Mouse (Mus musculus) cerebellum, postnatal 36 days (tissue): ENCODE data around the gene Cx3cr1.

Source experiments
- DNase-seq, 2 experiments: peaks; one replicate each; pipeline ENCODE4 v3.0.0; 2021 to 2022; ENCODE audit warnings: mixed read lengths in 2 of 2

The Cx3cr1 gene

GRCm38 (mm10) chr9:120081967-120082366 lies 12.3 kb upstream of the Cx3cr1 start:
- no peak for DNase-seq

DNA sequence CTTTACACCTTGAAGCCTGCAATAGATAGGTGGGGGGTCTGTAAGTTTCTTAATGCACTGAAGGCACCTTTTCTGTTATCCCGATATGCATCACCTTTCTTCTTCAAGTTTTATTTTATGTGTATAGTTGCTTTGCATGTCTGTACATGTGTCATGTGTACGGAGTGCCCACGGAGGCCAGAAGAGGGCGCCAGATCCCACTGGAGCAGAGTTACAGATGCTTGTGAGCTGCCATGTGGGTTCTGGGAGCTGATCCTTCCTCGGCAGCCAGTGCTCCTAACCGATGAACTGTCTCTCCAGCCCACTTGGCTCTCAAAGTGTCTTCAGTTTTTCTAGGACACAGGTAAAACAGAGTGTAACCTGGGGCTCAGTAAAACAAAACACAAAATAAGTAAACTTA lies 11.6 kb upstream of the Cx3cr1 start:
- DNase-seq: no peak

- DNase-seq: no peak
Observed at GRCm38 (mm10) chr9:120080546-120081108, 10.9 kb upstream of the Cx3cr1 start.

DNA sequence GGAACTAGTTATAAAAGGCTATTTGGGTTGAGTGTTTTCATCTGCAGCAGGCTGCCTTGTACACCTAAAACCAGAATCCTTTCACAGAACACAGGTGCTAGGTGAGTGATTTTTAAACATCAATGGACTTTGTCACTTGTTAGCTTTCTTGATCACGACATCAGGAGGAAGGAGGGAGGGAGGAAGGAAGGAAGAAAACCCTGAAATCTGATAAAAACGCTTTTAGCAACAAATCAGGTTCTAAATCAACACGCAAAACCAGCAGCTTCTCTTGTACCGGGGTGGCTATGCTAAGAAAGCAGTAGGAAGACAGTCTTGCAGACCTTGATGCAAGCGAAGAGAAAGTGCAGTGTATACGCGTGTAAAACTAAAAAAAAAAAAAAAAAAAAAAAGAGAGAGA lies 10.2 kb upstream of the Cx3cr1 start:
- DNase-seq: no peak

DNA sequence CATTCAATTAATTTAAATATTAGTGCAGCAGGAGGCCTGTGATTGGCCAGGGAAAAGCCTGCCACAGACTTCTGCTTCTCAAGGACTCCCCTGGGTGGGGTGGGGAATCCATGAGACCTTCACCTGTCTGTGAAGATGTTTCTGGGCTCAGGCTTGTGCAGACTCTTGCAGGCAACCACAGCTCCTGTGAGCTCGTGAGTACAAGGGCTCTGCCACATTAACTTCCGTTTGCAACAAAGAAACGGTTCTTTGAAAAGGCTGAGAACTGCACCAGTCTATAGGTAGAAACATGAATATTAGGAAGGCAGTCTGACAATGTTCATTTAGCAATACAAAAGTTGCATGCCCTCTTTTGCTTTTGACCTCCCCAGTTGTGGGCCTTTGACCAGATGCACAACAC lies 8.6 kb upstream of the Cx3cr1 start:
- no peak for DNase-seq

- no peak for DNase-seq
Observed at GRCm38 (mm10) chr9:120074516-120074915, 4.8 kb upstream of the Cx3cr1 start.

GRCm38 (mm10) chr9:120073169-120073568 lies 3.5 kb upstream of the Cx3cr1 start:
- peak; percentile 82 to 90 for DNase-seq

DNA sequence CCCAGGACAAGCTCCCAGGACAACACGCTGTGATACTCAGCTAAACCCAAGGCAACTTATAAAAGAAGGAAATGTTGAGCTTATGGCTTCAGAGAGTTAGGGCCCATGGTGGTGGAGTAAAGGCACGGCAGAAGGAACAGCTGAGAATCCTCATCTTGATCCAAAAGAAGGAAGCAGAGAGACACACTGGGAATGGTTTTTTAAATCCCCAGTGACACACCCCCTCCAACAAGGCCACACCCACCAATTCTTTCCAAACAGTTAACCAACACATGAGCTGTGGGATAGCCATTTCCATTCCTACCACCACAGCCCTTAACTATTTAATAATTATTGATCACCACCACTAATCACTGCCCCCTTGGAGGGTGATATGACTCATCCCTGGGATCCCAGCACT lies 1.6 kb upstream of the Cx3cr1 start:
- no peak for DNase-seq

- DNase-seq: no peak
Observed at GRCm38 (mm10) chr9:120068047-120068446, 1.6 kb downstream of the Cx3cr1 start.

DNA sequence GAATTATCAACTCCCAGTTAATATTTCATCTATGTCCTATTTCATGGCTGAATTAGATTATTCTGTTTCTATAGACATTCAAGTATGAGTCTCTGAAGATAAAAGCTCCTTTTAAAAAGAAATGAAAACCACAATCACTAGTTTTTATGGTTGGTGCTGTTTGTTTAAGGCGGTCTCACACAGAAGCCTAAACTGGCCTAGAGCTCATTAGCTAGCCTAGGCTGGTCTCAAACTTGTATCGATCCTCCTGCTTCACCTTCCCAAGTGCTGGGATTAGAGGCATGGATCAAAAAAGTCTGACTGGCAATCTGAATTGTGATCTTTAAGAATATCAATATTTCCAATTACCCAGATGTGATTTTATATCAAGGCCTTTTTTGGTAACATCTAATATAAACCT lies 2.1 kb downstream of the Cx3cr1 start:
- DNase-seq: no peak

DNA sequence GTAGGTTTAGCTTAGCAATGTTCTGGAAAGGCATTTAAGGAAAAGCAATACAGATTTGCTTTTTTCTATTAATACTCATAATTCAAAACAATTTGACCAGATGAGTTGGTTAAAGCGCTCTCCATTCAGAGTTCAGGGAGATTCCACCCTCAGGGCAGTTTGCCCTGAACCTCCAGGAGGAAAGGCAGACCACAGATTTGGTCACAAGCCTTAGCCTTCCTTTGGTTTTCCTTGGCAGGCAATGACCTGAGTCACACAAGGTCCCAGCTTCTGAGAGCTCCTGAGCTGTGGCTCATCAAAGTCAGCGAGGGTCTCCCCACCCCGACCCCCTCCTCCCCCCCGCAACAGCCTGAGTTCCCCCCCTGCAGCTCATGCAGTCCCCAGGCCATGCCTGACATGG lies 5.4 kb downstream of the Cx3cr1 start:
- DNase-seq: no peak

DNA sequence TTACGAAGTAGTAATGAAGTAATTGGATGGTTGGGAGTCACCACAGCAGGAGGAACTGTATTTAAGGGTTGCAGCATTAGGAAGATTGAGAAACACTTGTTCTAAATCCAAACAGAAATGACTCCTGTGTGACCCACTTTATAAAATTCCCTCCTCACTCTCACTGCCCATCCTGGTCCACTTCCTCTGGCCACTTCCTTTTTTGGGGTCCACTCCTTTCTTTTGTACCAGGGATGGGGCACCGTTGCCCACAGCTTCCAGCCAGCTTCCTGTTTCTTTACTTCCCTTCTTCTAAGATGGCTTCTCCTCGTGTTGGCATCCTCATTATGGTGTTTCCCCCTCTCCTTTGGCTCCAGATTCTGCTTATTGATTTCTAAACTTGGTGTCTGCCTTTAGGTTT lies 10.9 kb downstream of the Cx3cr1 start:
- no peak for DNase-seq

DNA sequence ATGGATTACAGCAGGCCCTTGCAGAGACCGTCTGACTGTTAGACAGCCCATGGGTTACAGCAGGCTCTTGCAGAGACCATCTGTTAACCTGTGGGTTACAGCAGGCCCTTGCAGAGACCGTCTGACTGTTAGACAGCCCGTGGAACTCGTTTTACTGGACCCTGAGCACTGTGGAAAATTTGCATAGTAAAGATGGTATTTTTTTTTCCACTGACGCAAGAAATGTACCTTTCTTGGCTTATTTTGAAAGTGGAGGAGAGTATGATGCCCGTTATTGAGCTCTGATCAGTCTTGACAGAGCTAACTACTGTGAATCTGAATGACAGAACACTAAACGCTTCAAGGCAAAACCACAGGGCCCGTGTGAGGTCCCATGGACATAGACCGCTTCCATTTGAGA lies 13.5 kb downstream of the Cx3cr1 start:
- no peak for DNase-seq

GRCm38 (mm10) chr9:120054545-120055277 lies 15.0 kb downstream of the Cx3cr1 start:
- DNase-seq: no peak

- no peak for DNase-seq
Observed at GRCm38 (mm10) chr9:120049407-120049806, 20.3 kb downstream of the Cx3cr1 start.

- no peak for DNase-seq
Observed at GRCm38 (mm10) chr9:120048495-120048894, 21.2 kb downstream of the Cx3cr1 start.

DNA sequence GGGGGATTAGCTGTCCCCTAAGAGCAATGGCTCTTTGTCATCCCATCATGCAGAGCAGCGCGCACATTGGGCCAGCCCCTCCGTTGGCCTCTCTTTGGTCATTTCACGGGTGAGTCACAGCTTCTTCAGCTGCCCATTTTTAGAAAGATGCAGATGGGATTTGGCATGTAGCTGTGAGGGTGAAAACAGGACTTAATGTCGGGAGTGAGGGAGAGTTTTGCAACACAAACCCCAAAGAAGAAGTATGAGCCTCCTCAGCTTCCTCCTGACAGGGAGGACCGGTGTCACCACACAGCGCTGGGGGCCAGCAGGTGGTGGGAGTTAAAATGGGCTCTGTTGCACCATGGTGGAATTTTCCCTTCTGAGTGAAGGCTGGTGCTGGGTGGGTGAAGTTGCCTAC lies 26.6 kb downstream of the Cx3cr1 start:
- no peak for DNase-seq

- DNase-seq: no peak
Observed at GRCm38 (mm10) chr9:120037414-120037813, 32.3 kb downstream of the Cx3cr1 start.

DNA sequence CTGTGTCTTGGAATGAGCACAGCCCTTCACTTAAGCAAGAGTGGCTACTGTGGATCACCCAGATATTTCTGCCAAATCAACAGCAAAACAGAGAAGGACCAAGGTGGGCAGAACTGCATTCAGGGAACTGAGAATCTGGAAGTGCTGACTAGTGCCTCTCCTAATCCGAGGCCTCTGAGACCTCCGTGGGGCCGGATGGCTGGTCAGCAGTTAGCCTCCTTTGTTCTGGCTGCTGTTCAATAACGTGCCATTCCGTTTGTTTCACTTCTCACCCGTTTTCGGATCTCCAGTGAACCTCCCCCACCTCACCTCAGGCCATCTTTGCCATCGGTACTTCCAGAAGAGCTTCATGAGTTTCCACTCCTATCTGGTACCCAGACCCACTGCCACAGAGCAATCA lies 35.3 kb downstream of the Cx3cr1 start:
- DNase-seq: no peak

DNA sequence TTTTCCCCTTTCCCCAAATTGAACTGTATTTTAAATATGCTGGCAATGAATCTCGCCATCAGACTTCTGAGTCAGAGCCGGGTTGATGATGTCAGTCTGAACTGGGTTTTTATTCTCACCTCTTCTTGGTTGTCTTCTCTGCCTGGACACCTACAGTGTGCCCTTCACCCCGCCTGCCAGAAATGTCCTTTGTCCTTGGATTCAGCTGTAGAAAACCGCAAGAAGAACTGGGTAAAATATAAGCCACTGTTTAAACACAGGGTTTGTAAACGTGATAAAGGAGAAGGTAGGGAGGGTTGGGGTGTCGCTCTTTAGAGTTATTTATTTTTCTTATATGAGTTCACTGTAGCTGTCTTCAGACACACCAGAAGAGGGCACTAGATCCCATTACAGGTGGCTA lies 37.0 kb downstream of the Cx3cr1 start:
- no peak for DNase-seq

- DNase-seq: no peak
Observed at GRCm38 (mm10) chr9:120030421-120030820, 39.3 kb downstream of the Cx3cr1 start.

DNA sequence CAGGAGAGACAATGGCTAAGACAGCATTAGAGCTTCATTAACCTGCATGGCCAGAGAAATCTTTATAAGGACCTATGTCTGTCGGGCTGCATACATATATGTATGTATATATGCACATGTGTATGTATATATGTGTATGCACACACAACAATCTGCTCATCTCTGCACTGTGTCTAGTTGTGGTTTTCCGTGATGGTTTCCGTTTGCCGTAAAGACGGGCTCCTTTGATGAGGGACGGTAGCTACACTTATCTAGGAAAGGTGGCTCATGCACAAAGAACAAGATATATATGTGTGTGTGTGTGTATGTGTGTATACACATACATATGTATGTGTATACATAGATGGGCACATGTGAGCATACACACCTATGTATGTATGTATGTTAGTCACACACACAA lies 39.8 kb downstream of the Cx3cr1 start:
- DNase-seq: no peak

GRCm38 (mm10) chr9:120027401-120028151 lies 42.1 kb downstream of the Cx3cr1 start:
- DNase-seq: peak; percentile 61 to 73

GRCm38 (mm10) chr9:120024625-120025024 lies 45.1 kb downstream of the Cx3cr1 start:
- peak in 1 of 2 experiments; percentile 35 for DNase-seq
